Mouse (Mus musculus): ENCODE measurements around the gene Gabpb2.

DNA sequence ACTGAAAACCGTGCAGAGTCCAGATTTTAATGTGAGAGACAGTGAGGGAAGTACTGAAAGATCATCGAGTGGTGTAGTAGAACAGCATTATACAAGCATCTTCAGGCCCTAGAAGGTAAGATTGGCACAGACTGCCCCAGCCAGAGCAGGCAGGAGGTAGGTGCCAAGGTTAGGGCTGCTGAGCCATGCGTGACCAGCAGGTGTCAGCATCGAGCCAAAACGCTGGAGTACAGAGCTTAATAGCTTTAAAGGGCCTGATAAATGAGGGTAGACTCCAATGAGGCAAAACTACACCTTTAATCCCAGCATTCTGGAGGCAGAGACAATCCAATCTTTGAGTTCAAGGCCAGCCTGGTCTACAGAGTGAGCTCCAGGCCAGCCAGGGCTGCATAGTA is 75.1 kb downstream of the Gabpb2 start:
- peak; percentile 97 for TF ChIP-seq CTCF (IDR thresholded peaks at IDR 0.05; ENCODE audit: low read depth, low read length)
- TF ChIP-seq EP300 (IDR thresholded peaks at IDR 0.05; ENCODE audit: insufficient read depth, low read depth, low read length): no peak

All from ES-Bruce4 (cell line).